Mouse (Mus musculus) thymus, adult 2 months (tissue): Measurements from ENCODE around the gene Bcl11b. TPM values are rescaled to one million over a fixed set of nuclear protein-coding genes. Genes with fewer than 3 reads are reported as not detected.

Source experiments
- DNase-seq: peaks from one replicate; pipeline ENCODE4 v3.0.0; 2021
- H3K27ac ChIP-seq: fragments of 200-500 bp; 2 replicates; pipeline ENCODE4 v1.5.1; 2012; ENCODE audit warnings: low read length, control low read depth; ENCODE audit not compliant: control insufficient read depth, insufficient read depth
- H3K27me3 ChIP-seq: fragments of 200-500 bp; 2 replicates; pipeline ENCODE4 v1.6.1; 2012; ENCODE audit warnings: mild to moderate bottlenecking, low read length, moderate library complexity, mixed read lengths; ENCODE audit not compliant: control insufficient read depth, insufficient read depth
- H3K36me3 ChIP-seq: fragments of 200-500 bp; 2 replicates; pipeline ENCODE4 v1.6.1; 2012; ENCODE audit warnings: mild to moderate bottlenecking, low read length, moderate library complexity; ENCODE audit not compliant: control insufficient read depth, insufficient read depth
- H3K4me1 ChIP-seq: fragments of 200-500 bp; replicated peaks from 2 replicates; pipeline ENCODE4 v1.6.1; 2012; ENCODE audit warnings: low read length; ENCODE audit not compliant: control insufficient read depth, insufficient read depth
- H3K4me3 ChIP-seq: fragments of 200-500 bp; 2 replicates; pipeline ENCODE4 v1.5.1; 2012; ENCODE audit warnings: mild to moderate bottlenecking, low read length, control low read depth, moderate library complexity; ENCODE audit not compliant: control insufficient read depth, insufficient read depth
- CTCF ChIP-seq: fragments of 200-500 bp; IDR thresholded peaks from 2 replicates; pipeline ENCODE4 v1.5.1; 2012; ENCODE audit warnings: mild to moderate bottlenecking, control low read depth, low read length, moderate library complexity, borderline replicate concordance; ENCODE audit not compliant: control insufficient read depth, poor library complexity, insufficient read depth; ENCODE audit errors: extremely low read depth
- POLR2A ChIP-seq: fragments of 200-500 bp; IDR thresholded peaks from 2 replicates; pipeline ENCODE4 v1.6.1; 2012; ENCODE audit warnings: mild to moderate bottlenecking, low read length, control low read depth, moderate library complexity; ENCODE audit not compliant: control insufficient read depth, poor library complexity, insufficient read depth; ENCODE audit errors: extremely low read depth
- WGBS: fragments of 180-500 bp; shearing (Covaris S2); methylation state at CpG from one replicate; pipeline ENCODE4 v1.1.7; 2018; 5-methylcytosine and 5-hydroxymethylcytosine counted together
- polyA plus RNA-seq: library from polyadenylated mRNA; depleted of rRNA; stranded (reverse); fragments of >200 nt; gene quantifications from 2 replicates; pipeline ENCODE4 v1.2.3, GENCODE M21; 2012

The Bcl11b gene
- polyA plus RNA-seq, 1 experiment, result 346 TPM

DNA sequence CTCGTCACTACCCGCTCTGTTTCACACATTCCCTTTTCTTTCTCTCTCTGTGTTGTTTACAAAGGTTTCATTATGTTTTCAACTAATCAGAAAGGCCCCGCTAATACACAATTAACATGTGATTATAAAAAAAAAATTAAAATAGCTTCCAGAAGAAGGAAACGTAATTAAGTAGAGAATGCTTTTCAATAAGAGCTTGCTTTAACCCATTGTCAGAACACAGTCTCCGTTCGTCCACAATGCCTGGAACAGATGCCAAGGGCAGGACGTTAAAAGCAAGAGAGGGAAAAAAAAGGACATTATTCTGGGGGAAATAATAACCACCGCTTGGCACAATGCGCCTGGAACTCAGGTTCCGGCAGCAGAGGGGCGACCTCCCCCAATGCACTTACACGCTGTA is 71.3 kb downstream of the Bcl11b start:
- H3K27me3 ChIP-seq, result no peaks in the 10 kb centered on the region
- H3K4me1 ChIP-seq, result peaks cover 91% of the 10 kb centered on the region
- H3K36me3 ChIP-seq, result 0 out of 2 replicates have a peak, but pooled peaks cover 3% of the 10 kb centered on the region
- no peak for TF ChIP-seq CTCF
- no peak for TF ChIP-seq POLR2A
- peak overlapping the region; percentile 24; the same call in 1 of the 2 replicates for H3K27ac ChIP-seq
- no peak overlapping the region for H3K4me3 ChIP-seq
- 85% methylated on average over 12 of the region's 12 CpGs for WGBS
- DNase-seq, result no peak

DNA sequence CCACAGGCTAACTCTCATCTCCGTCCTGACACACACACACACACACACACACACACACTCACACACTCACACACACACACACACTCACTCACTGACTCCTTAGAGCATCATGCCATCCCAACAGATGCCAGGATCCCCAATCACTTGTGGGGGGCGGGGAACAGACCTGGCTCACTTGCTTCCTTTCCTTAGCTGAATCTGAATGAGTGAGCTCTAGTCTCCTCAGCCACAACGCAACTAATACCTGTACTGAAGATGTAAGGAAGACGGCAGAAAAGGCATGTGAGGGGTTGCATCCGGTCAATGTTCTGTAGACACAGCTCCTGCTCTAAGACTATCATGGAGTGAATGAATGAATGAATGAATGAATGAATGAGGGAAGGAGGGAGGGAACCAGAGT is 71.9 kb downstream of the Bcl11b start:
- TF ChIP-seq CTCF (no peak), POLR2A (no peak)
- peaks cover 91% of the 10 kb centered on the region for H3K4me1 ChIP-seq
- H3K36me3 ChIP-seq, result 0 out of 2 replicates have a peak, but pooled peaks cover 3% of the 10 kb centered on the region
- no peak for DNase-seq
- WGBS, result 71% methylated on average over 5 of the region's 5 CpGs
- H3K27me3 ChIP-seq, result no peaks in the 10 kb centered on the region
- H3K27ac ChIP-seq, result peak overlapping the region; percentile 51
- H3K4me3 ChIP-seq, result no peak overlapping the region

DNA sequence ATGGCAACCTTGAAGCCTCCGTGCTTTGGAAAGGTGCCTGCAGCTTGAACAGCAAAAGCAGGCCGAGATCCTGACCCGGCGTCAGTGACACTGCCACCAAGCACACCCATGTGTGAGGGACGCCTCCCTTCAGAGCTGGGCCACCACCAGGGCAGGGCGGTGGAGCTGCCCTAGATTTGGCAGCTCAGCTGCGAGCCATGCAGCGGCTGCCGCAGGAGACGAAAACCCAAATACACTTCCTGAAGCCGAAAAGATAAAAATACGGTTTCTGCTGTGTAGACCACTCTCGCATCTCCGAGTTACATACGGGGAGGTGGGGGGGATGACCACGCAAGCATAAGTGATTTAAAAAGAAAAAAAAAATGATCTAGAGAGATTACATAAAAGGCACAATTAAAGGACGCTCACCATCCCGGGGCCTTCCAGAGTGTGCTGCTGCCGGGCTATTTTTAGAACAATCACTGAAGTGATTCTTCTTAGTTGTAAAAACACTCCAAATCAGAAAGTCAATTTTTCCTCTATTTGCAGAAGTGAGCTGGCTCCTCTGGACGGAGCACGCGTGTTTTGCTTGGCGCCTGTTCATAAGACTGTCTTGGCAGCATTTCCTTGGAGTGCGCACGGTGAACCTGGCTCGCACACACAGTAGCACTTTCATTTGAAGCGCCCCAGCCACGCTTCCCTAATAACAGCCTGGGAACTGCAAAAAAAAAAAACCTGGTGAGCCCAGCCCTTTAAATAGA is 72.6 kb downstream of the Bcl11b start:
- peak; percentile 72 for DNase-seq
- no peak for TF ChIP-seq POLR2A
- TF ChIP-seq CTCF, result no peak
- peak overlapping the region; percentile 51 for H3K27ac ChIP-seq
- 26% methylated on average over 28 of the region's 28 CpGs for WGBS
- no peaks in the 10 kb centered on the region for H3K27me3 ChIP-seq
- 0 out of 2 replicates have a peak overlapping the region, but pooled peaks have one; percentile 1 for H3K4me3 ChIP-seq
- peaks cover 93% of the 10 kb centered on the region for H3K4me1 ChIP-seq
- 0 out of 2 replicates have a peak, but pooled peaks cover 3% of the 10 kb centered on the region for H3K36me3 ChIP-seq

DNA sequence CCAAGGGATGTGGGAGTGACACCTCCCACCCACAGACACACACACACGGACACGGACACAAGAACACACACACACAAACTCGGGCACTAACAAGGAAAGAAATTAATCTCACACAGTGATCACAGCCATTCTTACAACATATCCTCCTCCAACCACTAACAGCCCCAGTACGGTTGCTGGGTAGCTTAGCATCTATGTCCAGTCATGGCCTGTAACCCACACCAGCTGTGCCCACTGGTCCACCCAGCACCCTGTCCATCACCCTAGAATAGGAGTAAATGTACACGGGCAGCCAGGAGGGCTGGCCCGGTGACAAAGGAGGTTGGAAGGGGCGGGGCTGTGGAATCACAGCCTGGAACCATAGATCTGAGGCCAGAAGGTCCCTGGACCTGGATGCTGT is 74.5 kb downstream of the Bcl11b start:
- TF ChIP-seq CTCF, result no peak
- TF ChIP-seq POLR2A, result no peak
- peak overlapping the region; percentile 93 for H3K27ac ChIP-seq
- no peaks in the 10 kb centered on the region; the same call in 1 of the 2 replicates for H3K36me3 ChIP-seq
- 36% methylated on average over 7 of the region's 7 CpGs for WGBS
- H3K4me1 ChIP-seq, result peaks cover 92% of the 10 kb centered on the region
- no peaks in the 10 kb centered on the region for H3K27me3 ChIP-seq
- no peak for DNase-seq
- H3K4me3 ChIP-seq, result no peak overlapping the region

DNA sequence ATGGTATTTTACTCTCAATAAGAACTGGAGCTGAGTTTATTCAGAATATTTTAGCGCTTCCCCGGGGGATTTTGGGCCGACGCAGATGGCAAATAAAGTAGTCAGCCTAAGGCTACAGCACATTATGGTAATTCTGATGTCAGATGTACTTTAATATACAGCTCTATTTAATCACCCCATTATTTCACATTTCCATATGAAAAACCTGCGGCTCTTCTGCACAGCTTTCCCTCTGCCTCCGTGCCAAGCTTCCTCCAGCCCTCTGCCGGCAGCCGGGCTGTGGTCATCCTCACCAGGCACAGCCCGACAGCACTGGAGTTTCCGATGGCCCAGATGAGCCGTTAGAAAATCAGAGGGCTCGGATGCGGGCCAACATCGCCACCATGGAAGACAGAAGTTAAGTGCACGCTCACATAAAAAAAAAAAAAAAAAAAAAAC is 74.9 kb downstream of the Bcl11b start:
- DNase-seq, result no peak
- Histone ChIP-seq H3K4me1 (peaks cover 91% of the 10 kb centered on the region), H3K4me3 (no peak overlapping the region), H3K36me3 (no peaks in the 10 kb centered on the region; the same call in 1 of the 2 replicates), H3K27ac (peak overlapping the region; percentile 93), H3K27me3 (no peaks in the 10 kb centered on the region)
- 43% methylated on average over 15 of the region's 15 CpGs for WGBS
- TF ChIP-seq CTCF (no peak), POLR2A (no peak)

DNA sequence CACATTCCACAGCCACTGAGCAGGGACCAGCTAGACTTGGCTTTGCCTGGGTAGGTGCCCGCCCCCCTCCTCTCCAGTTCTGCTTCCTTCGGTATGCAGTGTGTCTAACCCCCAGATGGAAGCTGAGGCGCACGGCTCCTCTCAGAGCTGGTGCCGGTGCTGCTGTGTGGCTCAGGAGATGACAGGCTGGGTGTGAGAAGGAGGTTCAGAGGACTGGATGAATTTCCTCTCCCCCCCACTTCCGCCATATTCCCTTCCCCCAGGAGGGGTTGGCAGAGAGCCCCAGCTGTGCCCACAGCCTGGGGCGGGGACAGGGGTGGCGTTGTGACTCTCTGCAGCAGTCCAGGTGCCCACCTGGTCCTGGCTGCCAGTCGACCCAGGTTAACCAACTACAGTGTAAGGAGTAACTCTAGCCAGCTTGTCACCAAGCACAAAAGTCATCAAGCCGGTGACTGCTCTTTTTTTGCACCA is 75.4 kb downstream of the Bcl11b start:
- Histone ChIP-seq H3K27me3 (no peaks in the 10 kb centered on the region), H3K36me3 (no peaks in the 10 kb centered on the region; the same call in 1 of the 2 replicates), H3K4me3 (peak overlapping the region; percentile 25), H3K27ac (peak overlapping the region; percentile 93), H3K4me1 (peaks cover 91% of the 10 kb centered on the region)
- WGBS, result 7% methylated on average over 10 of the region's 10 CpGs
- DNase-seq, result peak; percentile 89
- TF ChIP-seq POLR2A (peak; percentile 47; the same call in 1 of the 2 replicates), CTCF (0 out of 2 replicates have a peak, but pooled peaks have one; percentile 49)
